ENCODE assay signal across 8 mouse cellular contexts in the genomic region with DNA sequence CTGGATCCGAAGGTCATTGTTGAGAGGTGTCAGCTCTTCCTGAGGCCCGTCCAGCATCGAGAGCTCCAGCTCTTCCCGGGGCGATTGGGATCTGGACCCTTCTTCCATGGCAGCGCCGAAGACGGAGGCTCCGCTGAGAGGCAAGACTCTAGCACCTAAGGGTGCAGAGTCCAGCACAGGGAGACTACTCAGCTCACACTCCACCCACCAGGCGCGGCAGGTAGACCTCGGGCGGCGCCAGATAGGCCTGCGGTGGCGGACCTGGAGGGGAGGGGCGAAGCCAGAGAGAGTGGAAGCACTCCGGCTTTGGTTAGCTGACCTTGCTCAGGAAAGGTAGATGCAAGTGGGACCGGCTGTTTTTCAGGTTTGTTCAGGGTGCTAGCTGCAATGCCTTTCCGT. TPM values are rescaled to one million over a fixed set of nuclear protein-coding genes. Genes with fewer than 3 reads are reported as not detected.
A peak's percentile ranks its signal among the peaks of the same experiment; 100 is the strongest.
DNase-seq lines count a peak whose midpoint lies in the region; ATAC-seq and TF ChIP-seq lines count a peak whose summit lies in the region.

A gene (minus strand): TSS at position 135 of the 399 bp plus-strand sequence.

- peak within 1 kb of the TSS; percentile 66 for H3K4me2 ChIP-seq in hindbrain, embryonic 16.5 days (ENCODE audit: low read length)
- peak within 1 kb of the TSS; percentile 61 for H3K4me2 ChIP-seq in liver, embryonic 12.5 days

- peaks cover 5% of the 10 kb centered on the region; the same call in 1 of the 2 replicates for H3K4me1 ChIP-seq in hindbrain, embryonic 16.5 days (ENCODE audit: control insufficient read depth, insufficient read depth, low read depth, low read length)
- peaks cover 38% of the 10 kb centered on the region for H3K4me1 ChIP-seq in liver, embryonic 12.5 days

- intact Hi-C loops in gastrocnemius, adult 2 months (cut with DNase I), result no loop called here

- H3K4me3 ChIP-seq in gastrocnemius, adult 2 months, result peak within 1 kb of the TSS; percentile 56
- H3K4me3 ChIP-seq in hindbrain, embryonic 16.5 days (ENCODE audit: low read length), result peak within 1 kb of the TSS; percentile 38
- H3K4me3 ChIP-seq in liver, embryonic 12.5 days, result peak within 1 kb of the TSS; percentile 30

- TF ChIP-seq CTCF in gastrocnemius, adult 2 months (IDR thresholded peaks at IDR 0.05), result no peak

- H3K27me3 ChIP-seq in hindbrain, embryonic 16.5 days (replicated peaks; ENCODE audit: control insufficient read depth, insufficient read depth, low read length), result no peaks in the 10 kb centered on the region
- no peaks in the 10 kb centered on the region for H3K27me3 ChIP-seq in liver, embryonic 12.5 days (replicated peaks)

- 2% methylated on average over 20 of the region's 20 CpGs for WGBS in hindbrain, embryonic 16.5 days
- WGBS in liver, embryonic 12.5 days (ENCODE audit: insufficient replicate concordance), result 22% methylated on average over 20 of the region's 20 CpGs

- 0 out of 2 replicates have a peak within 1 kb of the TSS, but pooled peaks have one; percentile 33 for H3K9ac ChIP-seq in hindbrain, embryonic 16.5 days (ENCODE audit: low read depth, low read length)
- peak within 1 kb of the TSS; percentile 23 for H3K9ac ChIP-seq in liver, embryonic 12.5 days

- H3K36me3 ChIP-seq in hindbrain, embryonic 16.5 days (ENCODE audit: control insufficient read depth, insufficient read depth, low read length), result no peaks in the 10 kb centered on the region
- no peaks in the 10 kb centered on the region for H3K36me3 ChIP-seq in liver, embryonic 12.5 days

- ATAC-seq in hindbrain, embryonic 16.5 days, result 0 out of 2 replicates have a peak, but pooled peaks have one; percentile 37
- peak; percentile 71 for ATAC-seq in liver, embryonic 12.5 days
- ATAC-seq in frontal cortex, adult (ENCODE audit: low TSS enrichment), result no peak

- DNase-seq in gastrocnemius, adult 2 months, result no peak
- no peak for DNase-seq in gastrocnemius, adult 18-20 months (ENCODE audit: low spot score)
- peak; percentile 8 to 9 for DNase-seq in cerebellum, postnatal 14 days
- peak; percentile 18 for DNase-seq in naive thymus-derived CD4-positive, alpha-beta T cell, adult 2 months (ENCODE audit: low read depth)
- DNase-seq in right cerebral cortex, postnatal 10 days (ENCODE audit: low spot score in 2 of 2), result no peak

- no peaks in the 10 kb centered on the region for H3K9me3 ChIP-seq in hindbrain, embryonic 16.5 days (ENCODE audit: control insufficient read depth, low read length)
- H3K9me3 ChIP-seq in liver, embryonic 12.5 days (replicated peaks), result no peaks in the 10 kb centered on the region

- no peak within 1 kb of the TSS for H3K27ac ChIP-seq in gastrocnemius, adult 2 months
- H3K27ac ChIP-seq in hindbrain, embryonic 16.5 days (ENCODE audit: low read depth, low read length), result no peak within 1 kb of the TSS
- H3K27ac ChIP-seq in liver, embryonic 12.5 days, result no peak within 1 kb of the TSS

RNA-seq across cellular contexts. Expression of the gene that starts here (rescaled TPM):
- not detected for total RNA-seq in gastrocnemius, adult 2 months (2021)
- total RNA-seq in gastrocnemius, adult 18-20 months (2021), result not detected
- not detected in 2 replicates for polyA plus RNA-seq in hindbrain, embryonic 16.5 days (2015; fragmentation: Nextera tagmentation; extraction: Ambion mirVana)
- 0.44 and 0.54 TPM in 2 replicates for polyA plus RNA-seq in liver, embryonic 12.5 days (2016; fragmentation: Nextera tagmentation; extraction: Ambion mirVana)

Comparison
In these comparisons a context has a peak if more than half of its experiments do, and no peak if none do; other contexts are left out.
1. Peak in ATAC-seq, H3K4me3 ChIP-seq, H3K9ac ChIP-seq and H3K4me2 ChIP-seq in hindbrain, embryonic 16.5 days; RNA of the gene not detected or under 1 TPM.
2. Peak in ATAC-seq, H3K4me3 ChIP-seq, H3K9ac ChIP-seq and H3K4me2 ChIP-seq in liver, embryonic 12.5 days; RNA of the gene not detected or under 1 TPM.
3. DNase-seq: peak in cerebellum, postnatal 14 days (2 of 2) and naive thymus-derived CD4-positive, alpha-beta T cell, adult 2 months (single experiment); none in gastrocnemius, adult 2 months (single experiment), gastrocnemius, adult 18-20 months (single experiment) and right cerebral cortex, postnatal 10 days (0 of 2).
4. Peak in every context shown above with its lines, with median percentiles within 50 percentile points of each other: H3K4me3 ChIP-seq.